Mouse (Mus musculus): Measurements from ENCODE around the gene Peak1.
"Not testable (repeated sequence)": the region's sequence is repeated elsewhere in the genome, so short reads cannot be mapped to it uniquely, and the experiment has no call there.

The Peak1 gene

DNA sequence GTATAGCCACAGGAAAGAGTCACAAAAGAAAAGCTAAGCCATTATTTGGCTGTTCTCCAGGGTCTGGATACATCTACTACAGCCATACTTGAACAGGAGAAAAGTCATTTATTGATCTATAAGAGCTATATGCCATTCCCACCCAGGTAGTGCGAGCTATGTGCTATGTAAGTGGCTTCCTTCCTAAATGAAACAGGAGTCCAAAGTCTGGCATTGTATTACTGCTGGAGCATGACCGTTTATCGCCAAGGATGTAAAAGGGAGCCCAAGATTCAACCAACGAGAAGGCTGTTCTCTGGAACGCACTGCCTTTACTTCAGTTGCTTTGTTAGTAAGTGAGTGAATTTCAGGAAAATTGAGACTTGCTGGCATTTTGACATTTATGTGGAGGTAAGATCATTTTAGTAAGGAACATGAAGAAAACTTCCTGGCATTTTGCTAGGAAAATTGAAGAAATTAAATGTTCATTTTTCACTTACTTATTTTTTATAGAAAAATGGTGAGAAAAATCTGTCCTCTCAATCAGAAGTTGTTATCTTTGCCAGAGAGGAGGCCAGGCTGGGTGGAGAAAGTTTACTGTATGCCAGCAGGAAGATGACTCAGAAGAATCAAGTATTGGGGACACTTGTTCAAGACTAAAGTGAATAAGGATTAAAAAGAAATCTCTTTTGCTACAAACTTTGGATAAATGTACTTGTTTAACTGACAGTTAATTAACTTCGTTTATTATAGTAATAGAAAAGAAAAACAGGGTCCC, 162.0 kb downstream of the Peak1 start:
- DNase-seq (ENCODE audit: low read depth, low spot score), result no peak

DNA sequence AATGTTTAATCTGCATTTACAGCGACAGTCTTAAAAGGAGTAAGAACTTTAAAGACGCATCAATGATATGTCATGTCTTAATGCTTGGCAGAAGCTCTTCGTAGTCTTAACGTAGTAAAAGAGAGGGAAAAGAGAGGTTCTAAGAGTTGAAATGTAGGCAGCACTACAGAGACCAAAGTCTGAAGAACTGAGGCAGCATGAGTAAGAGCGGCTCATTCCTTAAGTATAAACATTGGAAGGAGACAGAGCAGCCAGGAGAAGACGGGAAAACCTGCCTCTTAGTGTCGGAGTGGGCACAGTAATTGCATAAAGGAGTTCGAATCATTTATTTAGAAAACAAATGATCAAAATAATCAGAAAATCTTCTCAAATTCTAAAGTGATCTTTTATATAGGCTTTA, 173.5 kb downstream of the Peak1 start:
- no peak for DNase-seq (ENCODE audit: low read depth, low spot score)

DNA sequence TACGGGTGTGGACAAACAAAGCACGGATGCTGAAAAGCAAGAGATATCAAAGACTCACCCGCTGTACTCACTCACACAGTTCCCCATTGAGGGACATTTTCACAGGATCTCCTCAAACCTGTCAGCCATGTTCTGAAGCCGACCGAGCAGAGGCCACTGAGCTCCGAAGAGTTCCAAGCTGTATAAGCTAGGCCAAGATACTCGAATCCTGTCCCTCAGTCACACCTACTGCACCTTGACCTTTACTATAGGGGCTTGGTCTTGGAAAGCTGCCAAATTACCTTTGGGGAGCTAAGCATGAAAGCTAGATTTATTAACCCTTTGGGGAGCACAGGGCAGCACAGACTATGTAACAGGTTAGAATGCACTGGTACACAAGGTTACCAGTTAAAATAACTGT, 174.0 kb downstream of the Peak1 start:
- no peak for DNase-seq (ENCODE audit: low read depth, low spot score)

DNA sequence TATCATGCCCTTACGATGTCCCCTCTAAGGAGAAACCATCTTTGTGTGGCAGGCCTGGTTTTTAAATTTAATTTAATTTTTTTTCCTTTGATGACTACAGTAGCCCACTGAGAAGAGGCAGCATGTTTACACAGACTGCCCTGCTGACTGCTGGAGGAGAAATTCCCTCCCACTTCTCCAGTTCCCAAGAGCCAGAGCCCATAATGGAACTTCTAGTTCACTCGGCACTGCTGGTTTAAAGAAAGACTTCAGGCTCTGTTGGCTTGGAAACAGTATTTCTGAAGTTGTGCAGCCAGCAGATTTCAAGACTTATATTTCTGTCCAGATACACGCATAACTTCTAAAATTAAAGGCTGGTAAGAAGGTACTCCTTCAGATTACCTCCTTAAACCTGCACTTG, 175.2 kb downstream of the Peak1 start:
- DNase-seq (ENCODE audit: low read depth, low spot score), result no peak

DNA sequence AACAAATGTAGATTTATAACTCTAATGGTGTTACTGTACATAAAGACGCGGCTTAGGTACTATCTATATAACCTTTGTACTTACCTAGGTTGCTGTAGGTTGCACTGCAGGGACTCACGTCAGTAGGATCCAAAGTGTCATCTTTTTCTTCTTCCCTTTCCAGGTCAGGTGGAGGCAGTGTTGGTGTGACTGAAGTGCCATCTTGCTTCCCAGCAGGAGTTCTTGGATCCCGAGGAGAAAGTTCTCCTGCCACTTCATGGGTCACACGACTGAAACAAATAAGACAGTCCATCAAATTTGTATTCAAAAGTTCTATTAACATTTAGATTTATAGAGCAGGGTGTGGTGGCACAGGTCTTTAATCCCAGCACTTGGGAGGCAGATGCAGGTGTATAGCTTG, 176.8 kb downstream of the Peak1 start:
- DNase-seq (ENCODE audit: low read depth, low spot score), result no peak

DNA sequence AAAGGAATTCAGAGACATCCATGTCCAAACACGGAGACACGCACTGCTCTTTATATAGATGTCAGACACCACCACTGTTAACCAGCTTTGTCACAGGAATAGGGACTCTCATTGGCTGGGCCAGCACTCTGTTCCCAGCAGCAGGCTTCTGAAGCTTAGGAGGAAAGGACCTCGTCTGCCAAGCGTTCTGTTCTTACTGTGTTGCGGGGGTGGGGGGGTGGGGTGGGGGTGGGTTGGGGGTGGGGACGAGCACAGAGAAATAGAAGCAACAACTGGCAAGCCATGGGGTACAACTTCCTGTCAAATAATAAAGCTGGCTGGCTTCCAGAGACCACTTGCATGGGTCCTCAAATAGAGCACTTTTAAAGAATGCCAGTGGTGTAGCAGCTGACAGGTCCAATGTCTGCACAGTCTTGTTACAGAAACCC, 182.0 kb downstream of the Peak1 start:
- no peak for DNase-seq (ENCODE audit: low read depth, low spot score)

DNA sequence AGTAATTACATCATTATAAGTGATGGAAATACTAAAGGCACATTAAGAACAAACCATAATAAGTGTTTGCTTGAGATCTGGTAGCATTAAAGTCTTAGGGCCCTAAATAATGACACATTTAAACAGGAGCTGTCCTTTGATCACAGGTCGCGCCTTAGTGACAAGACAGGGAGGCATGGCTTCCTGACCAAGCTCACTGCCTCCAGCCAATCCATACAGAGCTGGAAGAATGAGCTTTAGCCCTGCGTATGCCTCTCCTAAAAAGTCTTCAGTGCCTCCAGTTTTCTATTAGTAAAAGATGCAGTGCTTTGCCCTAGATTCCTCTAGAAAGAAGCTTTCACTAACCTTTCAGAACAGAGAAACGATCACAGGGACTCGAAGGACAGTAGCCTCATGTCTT, 182.6 kb downstream of the Peak1 start:
- DNase-seq (ENCODE audit: low read depth, low spot score), result no peak

DNA sequence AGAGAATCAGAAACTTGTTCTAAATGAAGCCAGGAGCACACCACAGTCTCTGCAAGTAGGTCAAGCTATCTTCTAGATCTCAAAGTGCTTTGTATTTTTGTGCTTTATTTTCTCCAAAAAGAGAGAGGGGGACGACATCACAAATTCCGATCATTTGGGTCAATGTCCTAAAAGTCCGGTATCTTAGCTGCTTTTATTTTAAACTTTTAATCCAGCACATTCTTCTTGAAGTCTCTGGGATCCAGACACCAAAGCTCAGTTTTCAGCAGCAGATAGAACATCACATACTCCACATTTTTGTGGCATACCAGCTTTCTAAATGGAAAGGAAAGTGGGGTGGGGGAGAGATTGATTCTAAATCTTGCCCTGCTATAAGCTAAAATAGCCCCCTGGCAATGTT, 183.3 kb downstream of the Peak1 start:
- DNase-seq (ENCODE audit: low read depth, low spot score), result no peak

DNA sequence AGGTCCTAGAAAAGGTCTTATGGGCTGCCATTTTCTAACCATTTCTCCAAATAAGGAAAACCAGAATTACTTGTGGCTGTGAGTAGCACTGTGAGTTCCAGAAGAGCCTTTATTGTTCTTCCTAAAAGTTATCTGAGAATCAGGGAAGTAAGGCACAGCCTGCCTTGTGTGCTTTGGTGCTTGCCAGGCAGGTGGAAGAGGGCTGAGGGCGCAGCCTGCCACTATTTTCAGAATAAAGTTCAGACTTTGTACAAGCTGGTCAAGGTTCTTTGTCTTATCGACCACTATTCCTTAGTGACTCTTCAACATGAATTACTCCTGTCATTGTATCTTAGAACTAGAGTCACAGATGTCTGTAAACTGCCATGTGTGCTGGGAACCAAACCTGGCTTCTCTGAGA, 184.6 kb downstream of the Peak1 start:
- DNase-seq (ENCODE audit: low read depth, low spot score), result no peak

DNA sequence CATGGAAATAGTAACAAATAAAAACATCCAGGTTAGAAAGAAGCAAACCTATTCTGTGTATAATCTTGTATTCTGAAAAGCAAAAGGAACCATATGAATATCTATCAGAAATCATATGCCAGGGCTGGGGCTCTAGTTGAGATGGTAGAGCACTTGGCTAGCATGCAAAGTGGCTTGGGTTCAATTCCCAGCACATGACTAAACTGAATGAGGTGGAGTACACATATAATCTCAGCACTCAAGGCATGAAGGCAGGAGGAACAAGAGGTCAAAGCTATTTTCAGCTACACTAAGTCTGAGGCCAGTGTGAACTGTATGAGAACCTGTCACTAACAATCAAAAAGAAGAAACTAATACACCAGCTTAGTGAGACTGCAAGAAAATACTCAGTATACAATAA, 187.0 kb downstream of the Peak1 start:
- DNase-seq (ENCODE audit: low read depth, low spot score), result no peak

DNA sequence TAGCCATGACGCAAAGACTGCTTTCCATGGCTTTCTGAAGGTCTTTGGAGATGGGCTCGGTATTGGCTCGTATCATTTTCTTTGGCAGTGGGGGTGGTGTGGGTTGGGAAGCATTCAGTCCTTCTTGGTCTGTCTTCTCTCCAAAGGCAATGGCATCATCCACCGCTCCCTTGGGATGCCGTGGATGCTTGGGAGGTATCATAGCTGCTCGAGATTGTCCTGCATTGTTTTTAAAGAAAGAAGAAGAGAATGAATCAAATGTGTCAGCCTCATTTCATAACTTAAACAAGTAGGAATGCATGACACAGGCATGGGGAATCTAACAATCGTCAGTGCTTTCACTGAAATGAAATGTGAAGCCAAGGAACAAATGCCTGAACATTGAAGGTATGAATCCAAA, 190.2 kb downstream of the Peak1 start:
- DNase-seq (ENCODE audit: low read depth, low spot score), result no peak

DNA sequence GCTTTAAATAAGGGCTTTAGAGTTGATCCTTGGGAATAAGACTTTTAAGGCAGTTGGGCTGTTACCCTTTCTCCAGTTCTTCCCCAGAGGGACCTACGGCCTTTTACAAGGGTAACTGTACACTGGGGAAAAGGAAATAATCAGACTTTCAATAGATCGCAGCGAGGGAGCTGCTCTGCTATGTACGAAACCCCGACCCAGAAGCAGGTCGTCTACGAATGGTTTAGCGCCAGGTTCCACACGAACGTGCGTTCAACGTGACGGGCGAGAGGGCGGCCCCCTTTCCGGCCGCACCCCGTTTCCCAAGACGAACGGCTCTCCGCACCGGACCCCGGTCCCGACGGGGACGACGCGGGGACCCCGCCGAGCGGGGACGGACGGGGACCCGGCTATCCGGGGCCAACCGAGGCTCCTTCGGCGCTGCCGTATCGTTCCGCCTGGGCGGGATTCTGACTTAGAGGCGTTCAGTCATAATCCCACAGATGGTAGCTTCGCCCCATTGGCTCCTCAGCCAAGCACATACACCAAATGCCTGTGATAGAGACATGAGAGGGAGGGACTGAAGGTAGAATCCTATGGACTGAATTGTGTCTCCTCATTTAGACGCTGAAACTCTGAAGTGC, 194.3 kb downstream of the Peak1 start:
- DNase-seq (ENCODE audit: low read depth, low spot score), result not testable (repeated sequence)

DNA sequence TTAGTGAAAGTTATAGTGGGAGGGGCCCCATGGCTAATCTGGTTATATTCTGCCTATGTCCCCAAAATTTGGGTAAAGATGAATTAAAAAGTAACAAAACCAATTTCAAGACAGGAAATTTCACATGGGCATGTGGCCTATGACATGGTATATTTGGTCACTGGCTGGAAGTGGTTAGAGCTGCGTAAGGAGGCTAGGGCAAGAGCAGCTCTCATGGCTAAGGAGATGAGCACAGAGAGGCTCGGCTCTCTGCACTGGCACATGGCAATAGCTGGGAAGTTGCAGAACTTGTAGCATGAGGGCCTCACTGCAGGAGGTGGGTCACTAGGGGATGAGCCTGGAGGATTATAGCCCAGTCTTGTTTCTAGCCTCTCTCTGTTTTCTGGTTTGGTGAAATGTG, 199.0 kb downstream of the Peak1 start:
- DNase-seq (ENCODE audit: low read depth, low spot score), result no peak

DNA sequence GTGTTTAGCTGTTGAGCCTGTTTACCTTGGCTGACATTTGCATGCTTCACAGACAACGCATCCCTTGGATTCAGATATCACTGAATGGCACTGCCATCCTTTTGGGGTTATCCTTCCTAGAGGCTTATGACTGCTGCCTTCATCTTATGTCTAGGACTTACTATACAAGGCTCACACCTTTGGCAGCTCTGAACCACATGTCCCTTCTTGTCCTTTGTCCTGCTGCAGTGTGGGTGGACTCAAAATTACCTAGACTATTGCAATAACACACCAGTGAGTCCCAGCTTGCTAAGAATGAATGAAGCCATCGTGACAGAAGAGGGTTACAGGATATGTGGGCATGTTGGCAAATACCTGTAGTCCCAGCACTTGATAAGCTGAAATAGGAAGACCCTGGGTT, 199.8 kb downstream of the Peak1 start:
- DNase-seq (ENCODE audit: low read depth, low spot score), result no peak

DNA sequence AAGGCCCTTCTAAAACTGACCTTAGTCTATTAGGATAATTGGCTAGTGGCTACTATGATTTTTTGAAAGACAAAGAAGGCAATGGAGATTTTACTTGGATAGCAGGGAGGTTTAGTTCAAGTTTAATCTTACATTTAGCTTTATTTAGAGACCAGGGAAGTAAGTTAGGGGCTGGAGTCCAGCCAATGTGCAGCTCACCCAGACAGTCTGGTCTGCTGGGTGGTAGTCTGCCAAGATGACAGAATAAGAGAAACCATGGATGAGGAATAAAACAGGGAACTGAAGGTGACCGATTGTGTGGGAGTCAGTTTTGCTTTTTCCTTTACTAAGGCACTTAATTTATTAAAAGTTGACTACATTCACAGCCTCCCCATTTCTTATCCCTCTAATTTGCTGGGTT, 200.5 kb downstream of the Peak1 start:
- no peak for DNase-seq (ENCODE audit: low read depth, low spot score)

DNA sequence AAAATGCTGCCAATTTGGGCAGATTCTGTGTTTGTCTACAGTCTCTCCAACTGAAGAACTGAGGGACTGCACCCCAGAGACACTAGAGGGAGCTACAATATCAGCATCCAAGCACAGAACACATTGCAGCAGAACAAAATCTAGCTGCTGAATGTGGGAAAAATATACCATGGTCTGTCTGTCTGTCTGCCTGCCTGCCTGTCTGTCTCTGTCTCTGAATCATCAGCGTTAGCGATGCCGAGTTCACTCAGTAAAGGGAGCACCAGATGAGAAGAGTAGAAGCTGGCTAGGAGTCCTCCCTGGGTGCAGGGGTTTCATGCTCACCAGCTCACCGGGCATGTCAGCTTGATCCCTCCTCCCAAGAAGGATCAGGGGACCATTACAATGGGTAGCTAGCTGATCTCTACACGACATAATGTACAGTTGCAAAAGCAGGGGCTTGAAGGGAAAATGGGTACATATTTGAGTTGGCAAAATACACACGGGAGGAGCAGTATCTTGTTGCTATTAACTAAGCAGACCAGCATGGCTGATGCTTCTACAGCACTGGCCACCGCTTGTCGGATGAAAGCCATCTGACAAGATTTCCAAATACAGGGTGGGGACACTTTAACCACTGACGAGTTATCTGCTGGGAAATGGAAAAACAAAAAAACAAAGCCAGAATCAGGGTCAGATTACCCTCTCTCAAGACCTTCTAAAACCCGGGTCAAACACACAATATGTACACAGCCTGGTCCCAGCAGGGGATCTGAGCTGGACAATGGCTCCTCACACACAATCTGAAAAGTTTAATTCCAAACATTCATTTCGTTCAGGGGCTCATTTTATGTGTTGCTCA, 204.2 kb downstream of the Peak1 start:
- no peak for DNase-seq (ENCODE audit: low read depth, low spot score)

DNA sequence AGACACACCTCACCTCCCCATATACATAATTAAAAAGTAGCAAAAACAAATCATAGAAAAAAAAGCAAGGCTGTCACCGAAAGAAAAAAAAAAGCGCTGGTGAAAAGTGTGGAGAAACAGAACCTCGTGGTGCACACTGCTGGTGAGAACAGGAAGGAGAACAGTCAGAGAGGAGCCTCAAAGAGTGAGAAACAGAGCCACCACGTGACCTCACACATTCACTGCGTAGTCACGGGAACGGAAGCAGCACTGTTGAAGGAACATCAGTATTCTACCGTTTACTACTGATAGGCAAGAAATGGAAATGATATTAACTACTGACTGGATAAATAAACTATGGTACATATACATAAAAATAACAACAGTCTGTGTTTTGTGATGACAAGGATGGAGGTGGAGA, 209.1 kb downstream of the Peak1 start:
- no peak for DNase-seq (ENCODE audit: low read depth, low spot score)

DNA sequence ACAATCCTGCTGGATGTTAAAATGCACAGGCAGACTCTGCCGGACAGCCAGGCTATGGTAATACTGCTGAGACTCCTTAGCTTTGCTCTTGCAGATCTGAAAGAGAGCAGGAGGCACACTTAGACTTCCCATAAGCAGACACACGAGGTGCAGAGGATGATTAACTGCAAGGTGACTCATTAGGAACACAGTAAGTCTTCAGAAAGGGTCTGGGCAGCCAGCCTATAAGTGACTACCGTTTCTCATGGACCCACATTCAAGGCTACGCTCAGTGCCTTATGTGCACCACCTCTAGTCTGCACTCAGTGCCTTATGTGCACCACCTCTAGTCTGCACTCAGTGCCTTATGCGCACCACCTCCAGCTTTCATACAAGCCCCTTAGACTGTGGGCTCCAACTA, 210.4 kb downstream of the Peak1 start:
- DNase-seq (ENCODE audit: low read depth, low spot score), result no peak

DNA sequence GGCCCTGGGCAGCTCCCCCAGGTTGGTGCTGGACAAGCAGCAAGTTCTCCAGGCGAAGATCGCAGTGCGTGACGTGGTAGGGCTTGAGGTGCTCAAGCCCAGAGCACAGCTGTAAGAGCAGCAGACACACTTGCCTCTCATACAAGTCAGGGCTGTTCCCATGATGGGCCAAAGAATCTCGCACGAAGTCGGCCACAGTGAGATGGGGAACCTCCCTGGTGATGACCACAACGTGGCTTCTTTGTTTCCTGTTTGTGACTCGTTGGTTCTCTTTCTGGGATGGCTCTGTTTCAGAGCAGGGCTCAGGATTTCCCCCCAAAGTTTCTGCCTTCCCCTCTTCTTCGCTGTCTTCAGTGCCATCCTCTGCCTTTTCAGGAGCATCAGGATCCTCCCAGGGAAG, 210.8 kb downstream of the Peak1 start:
- DNase-seq (ENCODE audit: low read depth, low spot score), result no peak

DNA sequence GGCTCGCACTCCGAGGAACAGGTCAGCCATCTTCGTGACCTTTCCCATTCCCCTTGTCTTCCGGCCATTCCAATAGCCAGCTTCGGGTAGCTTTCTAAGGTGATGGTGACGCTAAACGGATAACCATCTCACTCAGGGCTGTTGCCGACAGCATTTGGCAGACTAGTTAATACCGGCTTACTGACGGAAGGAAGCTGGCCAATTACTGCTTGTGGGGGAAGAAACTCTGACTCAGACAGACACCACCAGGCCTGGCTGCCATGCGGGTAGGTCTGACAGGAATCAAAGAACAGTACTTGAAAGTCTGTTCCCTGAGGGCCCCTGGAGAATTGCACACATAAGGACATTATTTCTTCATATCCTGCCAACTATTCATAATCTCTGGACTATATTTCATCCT, 212.5 kb downstream of the Peak1 start:
- DNase-seq (ENCODE audit: low read depth, low spot score), result no peak

DNA sequence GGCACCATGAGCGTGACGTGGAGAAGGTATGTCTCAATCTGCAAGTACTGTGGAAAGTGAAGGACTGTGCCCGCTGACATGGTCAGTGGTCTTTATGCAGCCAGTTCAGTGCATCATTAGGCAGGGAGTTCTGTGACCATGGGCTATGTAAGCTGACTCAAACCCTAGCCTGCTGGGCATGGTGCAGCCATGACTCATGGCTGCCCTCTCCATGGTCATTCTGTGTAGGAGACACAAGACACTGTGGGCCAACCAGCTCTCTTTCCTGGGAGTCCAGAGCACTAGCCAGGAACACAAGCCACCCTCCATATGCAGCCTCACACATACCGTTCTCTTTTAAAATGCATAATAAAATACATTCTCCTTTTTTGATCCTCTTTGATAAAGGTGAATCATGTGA, 213.6 kb downstream of the Peak1 start:
- DNase-seq (ENCODE audit: low read depth, low spot score), result no peak

DNA sequence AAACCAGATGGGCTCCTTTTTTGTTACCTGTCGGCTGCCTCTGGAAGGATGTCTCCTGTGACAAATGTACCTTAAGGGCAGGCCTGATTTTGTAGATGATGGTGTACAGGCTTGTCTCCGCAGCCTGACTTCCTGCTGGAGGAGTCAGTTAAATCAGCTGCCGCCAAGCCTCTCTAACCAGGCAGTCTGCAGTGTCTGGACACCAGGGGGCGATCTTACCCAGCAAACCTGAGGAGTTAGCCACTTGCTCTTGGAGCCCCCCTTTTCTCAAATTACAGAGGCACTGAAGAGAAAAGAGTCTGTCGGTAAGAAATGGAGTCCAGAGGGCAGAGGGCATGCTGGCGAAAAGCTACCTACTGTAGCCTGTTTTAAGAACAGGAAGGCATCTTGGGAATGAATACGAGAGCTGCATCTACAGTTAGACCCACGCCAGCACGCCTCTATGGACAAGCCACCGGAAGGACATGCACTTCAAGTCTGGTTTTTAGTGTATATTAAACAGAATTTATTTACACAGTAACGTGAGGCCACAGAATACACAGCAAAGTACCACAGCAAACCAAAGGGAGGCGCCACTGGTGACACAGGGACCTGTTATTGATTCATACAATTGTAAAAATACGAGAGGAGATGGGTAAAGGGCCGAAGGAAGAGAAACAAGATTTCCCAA, 217.1 kb downstream of the Peak1 start:
- peak; percentile 11 for DNase-seq (ENCODE audit: low read depth, low spot score)
